Mouse (Mus musculus) midbrain, embryonic 10.5 days (tissue): Measurements from ENCODE around the gene Adgrg3. TPM values are rescaled to one million over a fixed set of nuclear protein-coding genes. Genes with fewer than 3 reads are reported as not detected.
A peak's percentile ranks its signal among the peaks of the same experiment; 100 is the strongest.

Experiments
- DNase-seq: peaks from one replicate; pipeline ENCODE4 v3.0.0-alpha.2; 2017; ENCODE audit warnings: low spot score
- H3K27ac ChIP-seq: fragments of 300-500 bp; sonication (generic); replicated peaks from 2 replicates; pipeline ENCODE4 v1.5.1; 2016; ENCODE audit warnings: mild to moderate bottlenecking
- H3K27me3 ChIP-seq: fragments of 300-500 bp; sonication (generic); 2 replicates; pipeline ENCODE4 v1.6.1; 2016; ENCODE audit warnings: low read depth, mild to moderate bottlenecking; ENCODE audit not compliant: poor library complexity, severe bottlenecking
- H3K36me3 ChIP-seq: fragments of 300-500 bp; sonication (generic); 2 replicates; pipeline ENCODE4 v1.6.1; 2016; ENCODE audit warnings: mild to moderate bottlenecking, moderate library complexity
- H3K4me1 ChIP-seq: fragments of 300-500 bp; sonication (generic); 2 replicates; pipeline ENCODE4 v1.6.1; 2016
- H3K4me3 ChIP-seq: fragments of 300-500 bp; sonication (generic); 2 replicates; pipeline ENCODE4 v1.5.1; 2016; ENCODE audit warnings: mild to moderate bottlenecking, moderate library complexity
- H3K9me3 ChIP-seq: fragments of 300-500 bp; sonication (generic); replicated peaks from 2 replicates; pipeline ENCODE4 v1.6.1; 2016; ENCODE audit warnings: mild to moderate bottlenecking
- WGBS: fragments of 180-500 bp; shearing (Covaris S2); methylation state at CpG from one replicate; pipeline ENCODE4 v1.1.7; 2016; 5-methylcytosine and 5-hydroxymethylcytosine counted together
- polyA plus RNA-seq: library from polyadenylated mRNA; unstranded; fragments of >200 nt; fragmentation: Nextera tagmentation; extraction: Ambion mirVana; gene quantifications from 2 replicates; pipeline ENCODE4 v1.2.1, GENCODE M21; 2016

The Adgrg3 gene
- 3.8 and 3.9 TPM in 2 replicates for polyA plus RNA-seq

GRCm38 (mm10) chr8:95017451-95017850 lies at the start of gene Adgrg3:
Gene Adgrg3 (plus strand): TSS chr8:95017692.
- peaks cover 18% of the 10 kb centered on the region for H3K4me1 ChIP-seq
- H3K27me3 ChIP-seq: no peaks in the 10 kb centered on the region
- 85% methylated on average over 11 of the region's 11 CpGs for whole genome bisulfite sequencing
- peaks cover 42% of the 10 kb centered on the region for H3K36me3 ChIP-seq
- no peak for DNase-seq
- no peaks in the 10 kb centered on the region for H3K9me3 ChIP-seq
- no peak within 1 kb of the TSS for H3K4me3 ChIP-seq
- no peak within 1 kb of the TSS for H3K27ac ChIP-seq

- peaks cover 23% of the 10 kb centered on the region for H3K4me1 ChIP-seq
- no peaks in the 10 kb centered on the region for H3K36me3 ChIP-seq
- no peak overlapping the region for H3K27ac ChIP-seq
- peaks cover 31% of the 10 kb centered on the region for H3K27me3 ChIP-seq
- no peak overlapping the region for H3K4me3 ChIP-seq
- no peaks in the 10 kb centered on the region for H3K9me3 ChIP-seq
- no peak for DNase-seq
- 88% methylated on average over 9 of the region's 9 CpGs for WGBS
Observed at GRCm38 (mm10) chr8:94973270-94973669, 44.2 kb upstream of the Adgrg3 start.

GRCm38 (mm10) chr8:94973786-94974185 lies 43.7 kb upstream of the Adgrg3 start:
- 87% methylated on average over 9 of the region's 9 CpGs for WGBS
- Histone ChIP-seq H3K4me3 (no peak overlapping the region), H3K9me3 (no peaks in the 10 kb centered on the region)

GRCm38 (mm10) chr8:94974467-94975165 lies 42.9 kb upstream of the Adgrg3 start, which contains the start of gene Adgrg1:
Gene Adgrg1 (plus strand): TSS chr8:94974751.
- H3K4me1 ChIP-seq: peaks cover 29% of the 10 kb centered on the region
- no peaks in the 10 kb centered on the region for H3K9me3 ChIP-seq

More at GRCm38 (mm10) chr8:94973786-94974185, 43.7 kb upstream of the Adgrg3 start:
- no peak for DNase-seq
- H3K27ac ChIP-seq: 0 out of 2 replicates have a peak overlapping the region, but pooled peaks have one; percentile 13
- no peaks in the 10 kb centered on the region for H3K36me3 ChIP-seq
- H3K27me3 ChIP-seq: peaks cover 37% of the 10 kb centered on the region
- H3K4me1 ChIP-seq: peaks cover 28% of the 10 kb centered on the region

GRCm38 (mm10) chr8:94976651-94977417 lies 40.7 kb upstream of the Adgrg3 start:
- Histone ChIP-seq H3K9me3 (no peaks in the 10 kb centered on the region), H3K36me3 (no peaks in the 10 kb centered on the region), H3K4me3 (peak overlapping the region; percentile 1), H3K4me1 (peaks cover 43% of the 10 kb centered on the region), H3K27me3 (peaks cover 52% of the 10 kb centered on the region), H3K27ac (peak overlapping the region; percentile 52)
- DNase-seq: no peak
- WGBS: 20% methylated on average over 17 of the region's 17 CpGs

More at GRCm38 (mm10) chr8:94974467-94975165, 42.9 kb upstream of the Adgrg3 start, which contains the start of gene Adgrg1:
- Histone ChIP-seq H3K4me3 (no peak within 1 kb of the TSS), H3K36me3 (no peaks in the 10 kb centered on the region), H3K27me3 (peaks cover 45% of the 10 kb centered on the region), H3K27ac (0 out of 2 replicates have a peak within 1 kb of the TSS, but pooled peaks have one; percentile 13)
- 59% methylated on average over 7 of the region's 7 CpGs for WGBS
- no peak for DNase-seq

GRCm38 (mm10) chr8:94978131-94978530 lies 39.4 kb upstream of the Adgrg3 start:
- 53% methylated on average over 9 of the region's 9 CpGs for WGBS
- H3K27me3 ChIP-seq: peaks cover 57% of the 10 kb centered on the region

GRCm38 (mm10) chr8:94978593-94979319 lies 38.7 kb upstream of the Adgrg3 start:
- no peak for DNase-seq
- H3K27me3 ChIP-seq: peaks cover 57% of the 10 kb centered on the region
- 83% methylated on average over 13 of the region's 13 CpGs for WGBS
- H3K27ac ChIP-seq: 0 out of 2 replicates have a peak overlapping the region, but pooled peaks have one; percentile 1
- peaks cover 63% of the 10 kb centered on the region for H3K4me1 ChIP-seq
- H3K9me3 ChIP-seq: no peaks in the 10 kb centered on the region
- no peak overlapping the region for H3K4me3 ChIP-seq
- H3K36me3 ChIP-seq: no peaks in the 10 kb centered on the region

More at GRCm38 (mm10) chr8:94978131-94978530, 39.4 kb upstream of the Adgrg3 start:
- H3K36me3 ChIP-seq: no peaks in the 10 kb centered on the region
- H3K4me1 ChIP-seq: peaks cover 56% of the 10 kb centered on the region
- no peaks in the 10 kb centered on the region for H3K9me3 ChIP-seq
- H3K4me3 ChIP-seq: no peak overlapping the region
- DNase-seq: no peak
- peak overlapping the region; percentile 52 for H3K27ac ChIP-seq

GRCm38 (mm10) chr8:94980176-94980575 lies 37.3 kb upstream of the Adgrg3 start:
- Histone ChIP-seq H3K9me3 (no peaks in the 10 kb centered on the region), H3K4me3 (no peak overlapping the region), H3K27me3 (peaks cover 56% of the 10 kb centered on the region), H3K27ac (no peak overlapping the region), H3K36me3 (no peaks in the 10 kb centered on the region), H3K4me1 (peaks cover 71% of the 10 kb centered on the region)
- WGBS: 89% methylated on average over 5 of the region's 5 CpGs
- no peak for DNase-seq

GRCm38 (mm10) chr8:94980976-94981375 lies 36.5 kb upstream of the Adgrg3 start:
- WGBS: 70% methylated on average over 8 of the region's 8 CpGs
- peaks cover 48% of the 10 kb centered on the region for H3K27me3 ChIP-seq
- H3K36me3 ChIP-seq: no peaks in the 10 kb centered on the region
- H3K27ac ChIP-seq: 0 out of 2 replicates have a peak overlapping the region, but pooled peaks have one; percentile 52
- H3K4me3 ChIP-seq: no peak overlapping the region
- peaks cover 79% of the 10 kb centered on the region for H3K4me1 ChIP-seq
- no peaks in the 10 kb centered on the region for H3K9me3 ChIP-seq
- DNase-seq: no peak

GRCm38 (mm10) chr8:94981848-94982247 lies 35.6 kb upstream of the Adgrg3 start:
- H3K36me3 ChIP-seq: no peaks in the 10 kb centered on the region
- DNase-seq: no peak
- no peaks in the 10 kb centered on the region for H3K9me3 ChIP-seq
- peaks cover 85% of the 10 kb centered on the region for H3K4me1 ChIP-seq
- 73% methylated on average over 7 of the region's 7 CpGs for WGBS
- H3K4me3 ChIP-seq: no peak overlapping the region
- H3K27me3 ChIP-seq: peaks cover 45% of the 10 kb centered on the region
- H3K27ac ChIP-seq: peak overlapping the region; percentile 52

- 30% methylated on average over 5 of the region's 5 CpGs for WGBS
Observed at GRCm38 (mm10) chr8:94983146-94983545, 34.3 kb upstream of the Adgrg3 start.

GRCm38 (mm10) chr8:94983881-94984516 lies 33.5 kb upstream of the Adgrg3 start:
- 20% methylated on average over 10 of the region's 10 CpGs for WGBS
- no peaks in the 10 kb centered on the region for H3K9me3 ChIP-seq
- no peaks in the 10 kb centered on the region for H3K36me3 ChIP-seq
- H3K4me1 ChIP-seq: peaks cover 74% of the 10 kb centered on the region
- peaks cover 33% of the 10 kb centered on the region for H3K27me3 ChIP-seq
- H3K27ac ChIP-seq: peak overlapping the region; percentile 83
- H3K4me3 ChIP-seq: peak overlapping the region; percentile 38
- peak; percentile 65 for DNase-seq

More at GRCm38 (mm10) chr8:94983146-94983545, 34.3 kb upstream of the Adgrg3 start:
- Histone ChIP-seq H3K27me3 (peaks cover 42% of the 10 kb centered on the region), H3K27ac (peak overlapping the region; percentile 83), H3K36me3 (no peaks in the 10 kb centered on the region), H3K4me1 (peaks cover 81% of the 10 kb centered on the region), H3K4me3 (no peak overlapping the region), H3K9me3 (no peaks in the 10 kb centered on the region)
- DNase-seq: no peak
